Mouse (Mus musculus): ENCODE data around the gene Ttll3. TPM values are rescaled to one million over a fixed set of nuclear protein-coding genes. Genes with fewer than 3 reads are reported as not detected.

Gene Ttll3
- polyA plus RNA-seq, 1 experiment = 52.2 TPM

DNA sequence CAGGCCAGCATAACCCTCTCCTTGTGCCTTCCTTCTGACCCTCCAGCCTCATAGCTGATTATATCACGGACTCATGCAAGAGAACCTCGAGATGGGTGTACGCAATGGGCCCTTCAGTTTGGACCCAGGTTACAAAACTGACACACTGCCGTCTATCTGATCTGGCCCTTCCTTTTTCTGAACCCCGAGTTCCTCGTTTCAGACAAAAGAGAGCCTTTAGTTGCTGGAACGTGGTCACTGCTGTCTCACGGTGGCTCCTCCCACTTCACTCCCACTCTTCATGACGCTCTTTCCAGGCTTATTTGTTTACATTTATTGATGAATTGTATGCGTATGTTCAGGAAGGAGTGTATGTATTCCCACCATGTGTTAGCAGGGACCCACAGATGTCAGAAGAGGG lies 37.4 kb upstream of the Ttll3 start:
- TF ChIP-seq POLR2A (IDR thresholded peaks at IDR 0.05; ENCODE audit: borderline replicate concordance, insufficient read depth, low read length) = no peak
- TF ChIP-seq CTCF (IDR thresholded peaks at IDR 0.05; ENCODE audit: borderline replicate concordance, insufficient read depth, low read depth, low read length) = no peak
- H3K4me1 ChIP-seq (ENCODE audit: control insufficient read depth, insufficient read depth, low read length) = no peaks in the 10 kb centered on the region
- no peak overlapping the region for H3K4me3 ChIP-seq (replicated peaks; ENCODE audit: insufficient read depth, low read depth, low read length)
- DNase-seq = no peak
- H3K27ac ChIP-seq (ENCODE audit: insufficient read depth, low read length) = no peak overlapping the region
- H3K27me3 ChIP-seq (ENCODE audit: control insufficient read depth, insufficient read depth, low read length) = no peaks in the 10 kb centered on the region
- WGBS = 58% methylated on average over 10 of the region's 10 CpGs

DNA sequence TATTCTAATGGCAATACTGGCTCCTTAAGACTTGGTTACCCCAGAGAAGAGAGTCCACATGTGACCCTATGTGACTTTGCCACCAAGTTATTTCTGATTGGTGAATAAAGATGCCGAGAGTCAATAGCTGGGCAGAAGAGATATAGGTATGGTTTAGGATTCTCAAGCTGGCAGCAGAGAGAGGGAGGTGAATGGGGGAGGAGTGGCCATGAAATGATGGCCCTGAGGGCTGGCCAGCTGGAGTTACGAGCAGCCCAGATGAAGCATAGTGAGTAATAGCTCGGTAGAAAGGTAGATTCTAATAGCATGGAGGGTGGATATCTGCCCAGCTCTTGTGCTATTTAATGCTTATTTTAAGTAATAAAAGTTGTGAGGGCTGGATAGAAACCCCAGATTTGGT lies 36.2 kb upstream of the Ttll3 start:
- no peak for TF ChIP-seq POLR2A (IDR thresholded peaks at IDR 0.05; ENCODE audit: borderline replicate concordance, insufficient read depth, low read length)
- TF ChIP-seq CTCF (IDR thresholded peaks at IDR 0.05; ENCODE audit: borderline replicate concordance, insufficient read depth, low read depth, low read length) = no peak
- Histone ChIP-seq H3K4me3 (replicated peaks; ENCODE audit: insufficient read depth, low read depth, low read length) (no peak overlapping the region), H3K27me3 (ENCODE audit: control insufficient read depth, insufficient read depth, low read length) (no peaks in the 10 kb centered on the region), H3K4me1 (ENCODE audit: control insufficient read depth, insufficient read depth, low read length) (no peaks in the 10 kb centered on the region), H3K27ac (ENCODE audit: insufficient read depth, low read length) (no peak overlapping the region)
- no peak for DNase-seq
- WGBS = 74% methylated on average over 3 of the region's 3 CpGs

DNA sequence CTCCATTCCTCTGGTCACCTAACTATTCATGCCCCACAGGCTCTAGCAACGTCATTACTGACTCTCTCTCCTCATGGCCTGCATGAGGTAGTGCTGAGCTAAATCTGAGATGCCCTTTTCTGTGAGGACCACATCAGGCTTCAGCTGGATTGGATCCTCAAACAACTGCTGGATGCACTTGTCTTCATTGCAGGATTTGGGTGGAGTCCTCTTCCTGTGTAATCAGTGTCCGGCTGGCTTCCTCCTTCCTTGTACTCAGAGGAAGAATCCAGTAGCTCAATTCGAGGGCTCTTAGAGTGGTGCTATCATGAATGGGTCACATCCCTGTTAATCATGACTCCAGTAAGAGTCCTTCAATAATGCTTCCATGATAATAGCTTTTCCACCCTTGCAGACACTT lies 35.4 kb upstream of the Ttll3 start:
- no peak overlapping the region for H3K4me3 ChIP-seq (replicated peaks; ENCODE audit: insufficient read depth, low read depth, low read length)
- WGBS = 63% methylated on average over 3 of the region's 3 CpGs
- no peaks in the 10 kb centered on the region for H3K27me3 ChIP-seq (ENCODE audit: control insufficient read depth, insufficient read depth, low read length)
- no peak overlapping the region for H3K27ac ChIP-seq (ENCODE audit: insufficient read depth, low read length)
- no peak for TF ChIP-seq CTCF (IDR thresholded peaks at IDR 0.05; ENCODE audit: borderline replicate concordance, insufficient read depth, low read depth, low read length)
- no peak for TF ChIP-seq POLR2A (IDR thresholded peaks at IDR 0.05; ENCODE audit: borderline replicate concordance, insufficient read depth, low read length)
- H3K4me1 ChIP-seq (ENCODE audit: control insufficient read depth, insufficient read depth, low read length) = no peaks in the 10 kb centered on the region
- DNase-seq = no peak

DNA sequence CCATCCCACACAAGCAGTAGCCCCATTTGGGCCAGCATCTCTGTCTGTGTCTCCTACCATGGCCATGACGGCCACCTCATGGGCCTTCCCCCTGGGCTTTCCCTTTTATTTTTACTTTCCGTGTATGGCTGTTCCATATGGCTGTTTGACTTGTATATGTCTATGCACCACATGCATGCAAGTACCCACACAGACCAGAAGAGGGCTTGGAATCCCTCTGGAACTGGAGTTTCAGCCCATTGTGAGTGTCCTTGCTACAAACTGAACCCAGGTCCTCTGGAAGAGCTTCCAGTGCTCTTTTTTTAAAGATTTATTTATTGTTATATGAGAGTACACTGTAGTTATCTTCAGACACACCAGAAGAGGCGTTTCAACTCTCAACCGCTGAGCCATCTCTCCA lies 27.6 kb upstream of the Ttll3 start:
- no peak for TF ChIP-seq POLR2A (IDR thresholded peaks at IDR 0.05; ENCODE audit: borderline replicate concordance, insufficient read depth, low read length)
- no peak for TF ChIP-seq CTCF (IDR thresholded peaks at IDR 0.05; ENCODE audit: borderline replicate concordance, insufficient read depth, low read depth, low read length)
- no peaks in the 10 kb centered on the region for H3K27me3 ChIP-seq (ENCODE audit: control insufficient read depth, insufficient read depth, low read length)
- H3K4me3 ChIP-seq (replicated peaks; ENCODE audit: insufficient read depth, low read depth, low read length) = no peak overlapping the region
- no peak for DNase-seq
- 75% methylated on average over 4 of the region's 4 CpGs for WGBS
- no peaks in the 10 kb centered on the region for H3K4me1 ChIP-seq (ENCODE audit: control insufficient read depth, insufficient read depth, low read length)
- no peak overlapping the region for H3K27ac ChIP-seq (ENCODE audit: insufficient read depth, low read length)

DNA sequence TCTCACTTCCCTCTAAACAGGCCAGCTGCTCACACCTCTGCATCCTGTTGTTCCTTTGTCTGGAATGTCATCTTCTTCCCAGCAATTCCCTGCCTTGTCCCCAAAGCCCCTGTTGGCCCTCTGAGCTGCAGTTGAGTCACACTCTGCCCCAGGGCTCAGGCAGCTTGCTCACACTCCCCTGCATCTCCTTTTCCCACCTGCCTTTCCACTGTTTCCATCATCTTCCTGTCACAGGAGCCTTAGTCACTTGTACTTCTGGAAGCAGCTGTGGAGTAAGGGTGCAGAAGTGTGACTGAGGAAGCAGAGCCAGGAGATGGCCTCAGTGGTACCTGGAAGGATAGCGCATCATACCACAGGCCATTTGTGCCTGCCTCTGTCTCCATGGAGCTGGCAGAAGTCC lies 26.8 kb upstream of the Ttll3 start:
- no peaks in the 10 kb centered on the region for H3K4me1 ChIP-seq (ENCODE audit: control insufficient read depth, insufficient read depth, low read length)
- TF ChIP-seq CTCF (IDR thresholded peaks at IDR 0.05; ENCODE audit: borderline replicate concordance, insufficient read depth, low read depth, low read length) = no peak
- TF ChIP-seq POLR2A (IDR thresholded peaks at IDR 0.05; ENCODE audit: borderline replicate concordance, insufficient read depth, low read length) = no peak
- no peak overlapping the region for H3K27ac ChIP-seq (ENCODE audit: insufficient read depth, low read length)
- no peak overlapping the region for H3K4me3 ChIP-seq (replicated peaks; ENCODE audit: insufficient read depth, low read depth, low read length)
- DNase-seq = no peak
- WGBS = 95% methylated on average over 1 of the region's 1 CpGs
- no peaks in the 10 kb centered on the region for H3K27me3 ChIP-seq (ENCODE audit: control insufficient read depth, insufficient read depth, low read length)

DNA sequence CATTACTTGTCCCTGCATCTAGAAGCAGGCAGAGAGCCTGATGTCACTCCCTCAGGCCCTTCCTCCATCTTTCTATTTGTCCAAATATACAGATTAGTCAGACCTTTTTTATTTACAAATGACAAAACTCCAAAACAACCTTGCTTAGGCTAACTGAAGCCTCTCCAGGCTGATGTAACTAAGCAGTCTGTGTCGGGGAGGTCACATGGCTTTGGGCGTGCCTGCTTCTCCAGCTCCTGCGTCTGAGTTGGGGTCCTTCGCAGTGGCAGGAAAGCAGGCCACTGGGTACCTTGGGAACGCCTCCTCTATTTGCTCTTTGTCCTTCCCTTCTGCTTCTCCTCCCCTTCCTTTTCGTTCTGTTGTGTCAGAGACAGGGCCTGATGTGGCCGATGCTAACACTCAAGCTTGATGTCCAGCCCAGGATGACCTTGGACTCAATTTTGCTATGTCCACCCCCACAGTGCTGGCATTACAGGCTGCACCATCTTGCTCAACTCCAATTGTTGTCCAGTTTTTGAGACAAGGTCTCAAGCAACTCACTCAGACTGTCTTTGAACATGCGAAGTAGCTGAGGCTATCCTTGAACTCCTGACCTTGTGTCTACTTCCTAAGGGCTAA lies 24.4 kb upstream of the Ttll3 start:
- no peak for TF ChIP-seq POLR2A (IDR thresholded peaks at IDR 0.05; ENCODE audit: borderline replicate concordance, insufficient read depth, low read length)
- no peak for TF ChIP-seq CTCF (IDR thresholded peaks at IDR 0.05; ENCODE audit: borderline replicate concordance, insufficient read depth, low read depth, low read length)
- WGBS = 69% methylated on average over 8 of the region's 8 CpGs
- H3K27ac ChIP-seq (ENCODE audit: insufficient read depth, low read length) = no peak overlapping the region

DNA sequence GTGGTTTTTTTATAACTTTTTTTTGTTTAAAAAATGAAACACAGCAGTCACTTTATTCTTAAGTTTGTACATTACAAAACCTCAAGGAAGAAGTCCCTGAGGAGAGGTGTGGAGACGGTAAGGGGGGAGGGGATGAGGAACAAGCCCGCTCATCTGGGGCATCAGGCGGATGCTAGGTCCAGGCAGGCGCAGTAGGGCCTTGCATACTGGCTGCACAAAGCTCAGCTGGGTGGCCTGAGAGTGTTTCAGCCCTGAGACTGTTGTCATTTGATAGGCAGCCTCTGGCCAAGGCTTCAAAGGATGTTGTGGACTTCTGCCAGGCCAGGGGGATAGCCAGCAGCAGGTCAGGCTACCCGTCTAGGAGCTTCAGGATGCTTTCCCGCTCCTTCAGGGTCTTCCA lies 22.4 kb upstream of the Ttll3 start:
- Histone ChIP-seq H3K27ac (ENCODE audit: insufficient read depth, low read length) (no peak overlapping the region), H3K4me1 (ENCODE audit: control insufficient read depth, insufficient read depth, low read length) (no peaks in the 10 kb centered on the region), H3K4me3 (replicated peaks; ENCODE audit: insufficient read depth, low read depth, low read length) (no peak overlapping the region), H3K27me3 (ENCODE audit: control insufficient read depth, insufficient read depth, low read length) (no peaks in the 10 kb centered on the region)
- 80% methylated on average over 6 of the region's 6 CpGs for WGBS
- no peak for DNase-seq
- TF ChIP-seq CTCF (IDR thresholded peaks at IDR 0.05; ENCODE audit: borderline replicate concordance, insufficient read depth, low read depth, low read length) (no peak), POLR2A (IDR thresholded peaks at IDR 0.05; ENCODE audit: borderline replicate concordance, insufficient read depth, low read length) (no peak)

More for the DNA sequence above, 24.4 kb upstream of the Ttll3 start:
- no peaks in the 10 kb centered on the region for H3K27me3 ChIP-seq (ENCODE audit: control insufficient read depth, insufficient read depth, low read length)
- no peak overlapping the region for H3K4me3 ChIP-seq (replicated peaks; ENCODE audit: insufficient read depth, low read depth, low read length)
- H3K4me1 ChIP-seq (ENCODE audit: control insufficient read depth, insufficient read depth, low read length) = no peaks in the 10 kb centered on the region
- DNase-seq = no peak

DNA sequence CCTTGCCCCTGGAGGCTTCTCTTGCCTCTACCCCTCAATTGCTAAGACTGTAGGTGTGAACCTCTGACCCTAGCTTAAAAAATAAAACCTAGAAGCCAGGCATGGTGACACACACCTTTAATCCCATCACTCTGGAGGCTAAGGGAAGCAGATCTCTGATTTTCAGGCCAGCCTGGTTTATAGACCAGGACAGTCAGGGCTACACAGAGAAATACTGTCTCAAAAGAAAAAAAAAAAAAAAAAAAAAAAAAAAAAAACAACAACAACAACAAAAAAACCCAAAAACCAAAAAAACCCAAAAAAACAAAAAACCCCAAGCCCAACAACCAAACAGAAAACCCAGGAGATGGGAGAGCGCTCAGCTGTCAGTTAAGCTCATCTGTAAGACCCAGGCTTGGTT lies 21.5 kb upstream of the Ttll3 start:
- no peak for DNase-seq
- Histone ChIP-seq H3K27ac (ENCODE audit: insufficient read depth, low read length) (no peak overlapping the region), H3K4me3 (replicated peaks; ENCODE audit: insufficient read depth, low read depth, low read length) (no peak overlapping the region), H3K27me3 (ENCODE audit: control insufficient read depth, insufficient read depth, low read length) (no peaks in the 10 kb centered on the region), H3K4me1 (ENCODE audit: control insufficient read depth, insufficient read depth, low read length) (no peaks in the 10 kb centered on the region)
- TF ChIP-seq CTCF (IDR thresholded peaks at IDR 0.05; ENCODE audit: borderline replicate concordance, insufficient read depth, low read depth, low read length) = no peak
- TF ChIP-seq POLR2A (IDR thresholded peaks at IDR 0.05; ENCODE audit: borderline replicate concordance, insufficient read depth, low read length) = no peak
- 100% methylated on average over 1 of the region's 1 CpGs for WGBS
